Mouse (Mus musculus): ENCODE measurements around the gene Dcst2.

Gene Dcst2

DNA sequence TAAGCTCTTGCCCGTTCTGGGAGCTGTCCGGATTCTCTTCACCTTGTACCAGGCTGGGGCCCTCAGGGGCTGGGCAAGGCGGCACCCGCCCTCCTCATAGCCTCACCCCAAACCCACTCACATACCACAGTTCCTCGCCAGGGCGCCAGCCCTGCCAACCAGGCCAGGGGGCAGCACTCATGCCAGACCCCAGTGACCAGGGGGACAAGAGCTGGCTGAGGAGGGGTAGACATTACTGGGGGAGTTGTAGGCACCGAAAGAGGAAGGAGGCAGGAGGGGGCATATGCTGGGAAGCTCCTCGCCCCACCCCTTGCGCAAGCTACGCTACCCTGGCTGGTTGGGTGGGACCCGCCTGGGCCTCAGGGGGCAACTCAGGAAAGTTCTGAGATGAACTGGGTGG, 25.9 kb downstream of the Dcst2 start:
- DNase-seq (ENCODE audit: low read depth, low spot score), result no peak

- DNase-seq (ENCODE audit: low read depth, low spot score), result no peak
Measured at GRCm38 (mm10) chr3:89388134-89388881, 26.5 kb downstream of the Dcst2 start.

GRCm38 (mm10) chr3:89388901-89389740, 27.3 kb downstream of the Dcst2 start:
- DNase-seq (ENCODE audit: low read depth, low spot score), result no peak

GRCm38 (mm10) chr3:89390111-89390515, 28.3 kb downstream of the Dcst2 start:
- DNase-seq (ENCODE audit: low read depth, low spot score), result no peak

- no peak for DNase-seq (ENCODE audit: low read depth, low spot score)
Measured at GRCm38 (mm10) chr3:89390699-89391662, 29.2 kb downstream of the Dcst2 start.

DNA sequence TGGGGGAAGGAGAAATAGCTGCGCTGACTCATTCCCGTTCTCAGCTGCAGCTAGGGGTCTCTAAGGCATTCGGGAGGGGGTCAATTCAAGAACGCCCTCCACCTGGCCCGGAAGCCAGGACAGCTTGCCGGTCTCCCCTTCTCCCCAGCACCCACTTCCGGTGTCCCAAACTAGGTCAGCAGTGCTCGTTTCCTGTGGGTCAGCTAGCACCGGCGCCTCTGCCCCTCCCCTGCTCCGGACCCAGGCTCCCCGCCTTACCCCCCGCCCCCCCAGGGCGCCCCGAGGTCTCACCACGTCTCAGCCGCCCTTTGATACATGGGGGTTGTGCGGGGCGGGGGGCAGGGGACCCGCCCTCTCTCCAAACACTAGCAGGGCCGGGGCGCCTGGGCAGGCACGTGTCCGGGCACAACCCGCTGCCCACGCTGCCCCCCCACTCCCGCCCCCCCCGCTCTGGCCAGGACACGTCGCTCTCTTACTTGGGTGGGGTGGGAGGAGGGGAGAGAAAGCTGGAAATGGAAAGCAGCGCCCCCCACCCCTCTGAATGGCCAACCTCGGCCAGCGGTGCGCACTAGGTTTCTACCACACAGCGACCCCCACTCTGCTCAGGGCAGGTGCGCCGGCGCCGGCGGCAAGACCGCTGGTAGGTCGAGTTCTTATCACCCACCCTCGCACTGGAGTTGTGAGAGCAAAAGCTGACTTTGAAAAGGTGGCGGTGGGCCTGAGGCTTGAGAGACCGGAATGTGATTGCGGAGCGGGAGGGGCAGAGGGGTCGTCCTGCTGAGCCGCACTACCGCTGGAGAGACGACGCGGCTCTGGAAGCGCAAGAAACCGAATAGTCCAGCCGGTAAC, 30.1 kb downstream of the Dcst2 start:
- peak; percentile 53 for DNase-seq (ENCODE audit: low read depth, low spot score)

DNA sequence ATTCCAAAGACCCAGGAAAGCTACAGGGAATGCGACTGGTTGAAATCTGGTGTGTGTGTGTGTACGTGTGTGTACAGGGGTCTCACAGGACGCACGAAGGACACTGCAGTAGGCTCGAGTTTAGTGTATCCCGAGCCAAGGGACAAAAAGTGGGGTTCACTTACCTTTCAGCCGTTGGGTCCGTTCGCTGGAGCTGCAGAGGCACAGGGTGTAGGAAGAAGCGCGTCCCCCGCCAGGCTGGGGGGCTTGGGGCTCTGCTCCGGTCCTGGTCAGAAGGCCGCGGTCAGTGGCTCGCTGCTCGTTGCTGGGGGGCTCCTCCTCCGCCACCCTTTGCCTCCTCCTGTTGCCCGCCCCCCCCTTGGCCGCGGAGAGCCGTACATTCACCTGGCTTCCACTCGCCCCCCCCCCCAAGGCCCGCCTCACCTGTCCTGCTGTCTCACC, 31.1 kb downstream of the Dcst2 start:
- no peak for DNase-seq (ENCODE audit: low read depth, low spot score)

- peak; percentile 94 for DNase-seq (ENCODE audit: low read depth, low spot score)
Measured at GRCm38 (mm10) chr3:89393605-89394004, 31.8 kb downstream of the Dcst2 start.

- DNase-seq (ENCODE audit: low read depth, low spot score), result peak; percentile 68
Measured at GRCm38 (mm10) chr3:89394006-89394893, 32.5 kb downstream of the Dcst2 start, which contains the start of gene Zbtb7b. Gene Zbtb7b (minus strand): TSS chr3:89394776.

DNA sequence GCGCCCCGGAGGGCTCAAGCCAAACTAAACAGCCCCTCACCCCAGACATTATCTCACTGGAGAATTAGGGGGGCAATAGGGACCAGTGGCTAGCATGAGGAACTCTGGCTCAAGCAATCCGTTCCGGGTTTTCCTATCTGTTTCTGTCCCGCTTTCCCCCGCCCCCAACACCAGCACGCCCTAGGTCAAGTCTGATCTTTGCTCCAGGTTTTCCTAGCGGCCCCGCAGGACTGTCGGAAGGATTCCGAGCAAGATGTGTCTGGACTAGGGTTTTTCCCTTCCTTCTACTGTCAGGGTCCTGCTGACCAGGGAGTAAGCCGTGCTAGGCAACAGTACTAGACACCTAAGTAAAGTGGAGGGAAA, 33.1 kb downstream of the Dcst2 start:
- peak; percentile 79 for DNase-seq (ENCODE audit: low read depth, low spot score)

DNA sequence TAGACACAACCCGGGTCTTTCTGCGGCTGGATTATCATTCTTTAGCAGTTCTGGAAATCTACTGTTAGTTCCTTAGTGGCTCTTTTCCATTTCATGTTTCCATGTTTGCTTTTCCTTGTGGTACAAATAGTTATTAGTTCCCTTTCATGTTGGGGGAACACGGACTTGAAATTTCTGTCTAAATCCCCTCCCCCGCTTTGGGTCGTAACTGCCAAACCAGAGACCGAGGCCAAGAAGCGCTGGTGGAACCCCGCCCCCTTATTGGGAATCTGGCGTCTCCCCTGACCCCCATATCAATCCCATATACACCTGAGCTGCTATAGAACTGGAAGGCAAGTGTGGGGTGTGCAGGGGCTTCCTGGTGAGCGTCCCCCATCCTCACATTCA, 33.6 kb downstream of the Dcst2 start:
- no peak for DNase-seq (ENCODE audit: low read depth, low spot score)

GRCm38 (mm10) chr3:89395806-89396653, 34.3 kb downstream of the Dcst2 start:
- DNase-seq (ENCODE audit: low read depth, low spot score), result no peak

DNA sequence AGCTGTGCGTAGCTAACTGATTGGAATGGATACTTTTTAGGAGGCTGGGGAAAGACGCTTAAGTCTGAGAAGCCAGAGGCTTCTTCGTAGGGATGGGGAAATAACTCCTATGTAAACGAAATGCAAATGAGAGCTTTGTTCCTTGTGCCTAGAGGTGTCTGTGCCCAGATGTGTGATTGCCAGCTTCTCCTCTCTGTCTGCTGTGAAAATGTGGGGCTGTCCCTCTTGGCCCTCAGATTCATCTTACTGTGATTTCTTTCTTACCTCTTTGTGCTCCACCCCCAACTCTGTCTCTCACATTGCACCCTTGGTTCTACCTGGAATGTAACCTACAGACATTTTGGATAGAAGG, 34.9 kb downstream of the Dcst2 start:
- no peak for DNase-seq (ENCODE audit: low read depth, low spot score)

DNA sequence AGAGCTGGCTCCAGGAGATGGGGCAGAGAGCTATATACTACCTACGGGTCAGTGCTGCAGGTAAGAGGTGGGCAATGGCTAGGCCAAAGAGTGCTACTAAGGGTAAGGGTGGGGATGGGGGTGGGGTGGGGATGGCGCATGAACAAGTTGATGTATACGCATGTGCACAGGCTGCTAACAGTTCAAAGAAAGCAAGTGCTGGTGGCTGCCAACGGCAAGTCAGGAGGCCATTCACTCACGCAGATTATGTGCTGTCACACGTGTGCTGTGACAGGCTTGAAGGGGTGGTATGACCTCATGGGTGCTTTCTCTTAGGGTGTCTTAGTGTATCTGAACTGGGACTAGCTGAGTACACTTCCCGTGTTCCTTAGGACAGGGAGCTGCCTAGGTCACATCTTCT, 39.6 kb downstream of the Dcst2 start:
- no peak for DNase-seq (ENCODE audit: low read depth, low spot score)

- DNase-seq (ENCODE audit: low read depth, low spot score), result no peak
Measured at GRCm38 (mm10) chr3:89402693-89403092, 40.9 kb downstream of the Dcst2 start, which contains the start of gene Lenep. Gene Lenep (minus strand): TSS chr3:89402793.

DNA sequence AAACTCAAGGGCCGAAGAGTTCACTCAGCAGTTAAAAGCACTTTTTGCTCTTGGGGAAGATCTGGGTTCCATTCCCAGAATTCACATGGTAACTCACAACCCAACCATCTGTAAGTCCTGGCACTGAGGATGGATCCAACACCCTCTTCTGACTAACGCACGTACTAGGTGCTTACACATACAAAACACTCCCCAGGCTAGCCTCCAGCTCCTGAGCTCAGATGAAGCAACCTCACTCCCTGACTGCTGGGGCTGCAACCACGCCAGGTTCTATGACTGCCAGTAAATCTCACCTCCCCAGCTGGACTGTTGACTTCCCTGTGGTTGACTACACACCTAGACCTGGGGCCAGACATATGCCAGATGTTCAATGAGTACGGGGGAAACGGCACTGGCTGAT, 45.1 kb downstream of the Dcst2 start:
- no peak for DNase-seq (ENCODE audit: low read depth, low spot score)

- no peak for DNase-seq (ENCODE audit: low read depth, low spot score)
Measured at GRCm38 (mm10) chr3:89408448-89408847, 46.7 kb downstream of the Dcst2 start.

- DNase-seq (ENCODE audit: low read depth, low spot score), result no peak
Measured at GRCm38 (mm10) chr3:89409701-89410100, 47.9 kb downstream of the Dcst2 start.

DNA sequence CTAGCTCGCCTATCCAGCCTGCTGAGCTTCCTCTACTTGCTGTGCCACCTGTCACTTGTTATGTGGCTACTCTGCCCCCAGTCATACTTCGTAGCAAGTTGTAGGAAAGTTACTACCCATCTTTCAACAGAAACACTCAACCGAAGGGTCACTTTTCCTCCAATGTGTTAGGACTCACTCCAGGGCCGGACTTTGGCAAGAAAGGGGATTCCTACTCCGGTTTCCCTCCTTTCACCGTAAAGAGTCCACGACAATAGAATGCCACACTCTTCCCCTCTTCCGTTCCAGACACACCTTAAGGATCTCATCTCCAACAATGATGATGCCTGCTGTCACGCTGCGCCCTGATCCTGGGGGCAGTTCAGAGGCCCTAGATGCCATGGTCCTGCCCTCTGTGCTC, 49.1 kb downstream of the Dcst2 start:
- DNase-seq (ENCODE audit: low read depth, low spot score), result no peak

Measured in retina, postnatal 7 days (tissue).